Mouse (Mus musculus) T-helper 17 cell (primary cell): ENCODE measurements at regions not wholly inside any gene's neighbourhood (a gene's known extent, or its start where the extent isn't known, plus 50 kb on each side); places are given as distances from the start of the nearest gene placed in this dataset.

Experiments used
- in situ Hi-C, 2 experiments: fragments of 300-600 bp; cut with MboI, MseI; formaldehyde crosslinking; loops; 1 replicate in 1 of 2; 2 replicates in 1 of 2; pipeline ENCODE4 v1.15.1; 2025; ENCODE audit warnings: high pct_unique_total_duplicates in 2 of 2

- in situ Hi-C loops, result no loop called here
Observed at GRCm38 (mm10) chr5:101297511-101298102, 367.2 kb downstream of the Nkx6-1 start.

- in situ Hi-C loops, result no loop called here
Observed at GRCm38 (mm10) chr5:101295941-101296340, 368.9 kb downstream of the Nkx6-1 start.

GRCm38 (mm10) chr5:101294031-101294430 lies 370.8 kb downstream of the Nkx6-1 start:
- in situ Hi-C loops, result no loop called here

GRCm38 (mm10) chr5:101288358-101288757 lies 376.4 kb downstream of the Nkx6-1 start:
- in situ Hi-C loops, result loop anchor here (5.0 kb wide), 3 partner anchors 36 to 271 kb away; no protein-coding TSS in a partner anchor

- in situ Hi-C loops, result loop anchor here (5.0 kb wide), 3 partner anchors 34 to 269 kb away; no protein-coding TSS in a partner anchor
Observed at GRCm38 (mm10) chr5:101285941-101286340, 378.9 kb downstream of the Nkx6-1 start.

GRCm38 (mm10) chr5:101250474-101250873 lies 405.0 kb downstream of the Gpat3 start:
- in situ Hi-C loops, result loop anchor here in 1 of 2 experiments (5.0 kb wide), 2 partner anchors 37 to 53 kb away; no protein-coding TSS in a partner anchor

- in situ Hi-C loops, result loop anchor here in 1 of 2 experiments (10.0 kb wide), 1 partner anchor 328 kb away; no protein-coding TSS in a partner anchor
Observed at GRCm38 (mm10) chr5:101242651-101243050, 397.1 kb downstream of the Gpat3 start.

GRCm38 (mm10) chr5:101239298-101240118 lies 394.0 kb downstream of the Gpat3 start:
- in situ Hi-C loops, result loop anchor here in 1 of 2 experiments (10.0 kb wide), 1 partner anchor 325 kb away; no protein-coding TSS in a partner anchor

- in situ Hi-C loops, result no loop called here
Observed at GRCm38 (mm10) chr5:101236163-101236693, 390.7 kb downstream of the Gpat3 start.

- in situ Hi-C loops, result no loop called here
Observed at GRCm38 (mm10) chr5:101222390-101222789, 376.9 kb downstream of the Gpat3 start.

- in situ Hi-C loops, result no loop called here
Observed at GRCm38 (mm10) chr5:101218082-101218481, 372.6 kb downstream of the Gpat3 start.

GRCm38 (mm10) chr5:101216837-101217571 lies 371.5 kb downstream of the Gpat3 start:
- in situ Hi-C loops, result no loop called here

- in situ Hi-C loops, result no loop called here
Observed at GRCm38 (mm10) chr5:101211974-101212373, 366.5 kb downstream of the Gpat3 start.

GRCm38 (mm10) chr5:101208150-101208549 lies 362.6 kb downstream of the Gpat3 start:
- in situ Hi-C loops, result loop anchor here in 1 of 2 experiments (10.0 kb wide), 1 partner anchor 1627 kb away; no protein-coding TSS in a partner anchor

GRCm38 (mm10) chr5:101195501-101195900 lies 350.0 kb downstream of the Gpat3 start:
- in situ Hi-C loops, result loop anchor here in 1 of 2 experiments (5.0 kb wide), 1 partner anchor 57 kb away; no protein-coding TSS in a partner anchor

GRCm38 (mm10) chr5:101190976-101191375 lies 345.5 kb downstream of the Gpat3 start:
- in situ Hi-C loops, result no loop called here

- in situ Hi-C loops, result no loop called here
Observed at GRCm38 (mm10) chr5:101173183-101173582, 327.7 kb downstream of the Gpat3 start.

- in situ Hi-C loops, result no loop called here
Observed at GRCm38 (mm10) chr5:101172782-101173181, 327.3 kb downstream of the Gpat3 start.

GRCm38 (mm10) chr5:101169074-101169473 lies 323.6 kb downstream of the Gpat3 start:
- in situ Hi-C loops, result no loop called here

GRCm38 (mm10) chr5:101163624-101164213 lies 318.2 kb downstream of the Gpat3 start:
- in situ Hi-C loops, result no loop called here

- in situ Hi-C loops, result no loop called here
Observed at GRCm38 (mm10) chr5:101163112-101163511, 317.6 kb downstream of the Gpat3 start.
